Mouse (Mus musculus) liver, adult 2 months (tissue): ENCODE data around the gene Saysd1.

ENCODE experiments used
- CTCF ChIP-seq: fragments of 200-500 bp; IDR thresholded peaks from 2 replicates; pipeline ENCODE4 v1.5.1; 2011; ENCODE audit warnings: low read depth, low read length, control low read depth
- POLR2A ChIP-seq: fragments of 200-500 bp; IDR thresholded peaks from 2 replicates; pipeline ENCODE4 v1.6.1; 2011; ENCODE audit warnings: low read length, control low read depth; ENCODE audit not compliant: insufficient read depth; ENCODE audit errors: extremely low read depth

GRCm38 (mm10) chr14:20168478-20168877 is 30.1 kb upstream of the Saysd1 start:
- TF ChIP-seq POLR2A, result no peak
- TF ChIP-seq CTCF, result no peak
